13 mouse cellular contexts compared by ENCODE assay signal in the genomic region with DNA sequence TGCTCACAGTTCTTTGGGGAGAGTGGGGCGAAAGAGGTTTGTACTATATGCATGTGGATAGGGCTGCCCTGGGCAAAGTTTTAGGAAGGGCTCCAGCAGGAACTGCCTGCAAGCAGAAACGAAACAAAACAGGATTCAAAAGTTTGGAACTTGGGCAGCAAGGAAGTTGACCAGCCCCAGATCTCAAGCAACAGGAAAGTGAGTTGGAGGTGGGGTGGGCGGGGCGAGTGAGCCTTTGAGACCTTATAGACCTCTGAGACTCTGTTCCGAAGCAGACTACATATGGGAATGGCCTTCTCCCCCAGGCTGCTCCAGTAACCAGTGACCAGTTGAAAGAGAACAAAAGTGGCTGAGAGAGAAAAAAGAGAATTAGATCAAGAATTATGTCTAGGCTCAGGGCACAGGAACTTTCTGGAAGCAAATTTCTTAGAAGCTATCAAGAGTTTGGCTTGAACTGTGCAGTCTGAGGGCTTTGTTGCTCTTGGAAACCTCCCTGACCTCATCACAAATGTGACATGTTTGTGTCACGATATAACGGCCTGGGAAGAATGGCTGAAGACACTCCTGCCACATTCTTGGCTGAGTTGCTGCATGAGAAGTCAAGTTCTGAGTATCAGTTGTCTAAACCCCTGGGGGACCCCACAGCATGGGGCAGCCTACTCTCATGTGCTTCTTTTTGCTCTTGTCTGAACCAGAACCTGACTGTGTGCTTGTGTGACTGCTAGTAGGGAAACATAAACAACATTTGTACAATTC.
A peak's percentile ranks its signal among the peaks of the same experiment; 100 is the strongest.
DNase-seq lines count a peak whose midpoint lies in the region; ATAC-seq lines count a peak whose summit lies in the region.
"Had no signal": no experiment of that assay in that cellular context is flagged by ENCODE, and none has a peak within 500 bp of the region (broad histone marks: within the 10 kb centered on the region; RNA-seq: fewer than 3 reads in every experiment).

No protein-coding gene starts in this region.

- 0 out of 2 replicates have a peak, but pooled peaks cover 6% of the 10 kb centered on the region for H3K4me1 ChIP-seq in kidney, embryonic 15.5 days
- peaks cover 15% of the 10 kb centered on the region; the same call in 1 of the 2 replicates for H3K4me1 ChIP-seq in lung, embryonic 15.5 days
- no peaks in the 10 kb centered on the region for H3K4me1 ChIP-seq in intestine, embryonic 15.5 days (replicated peaks)
- H3K4me1 ChIP-seq: forebrain, embryonic 13.5 days; limb, embryonic 15.5 days had no signal

- no peak for ATAC-seq in kidney, embryonic 15.5 days (replicated peaks; ENCODE audit: low FRiP score)
- ATAC-seq in lung, embryonic 15.5 days (ENCODE audit: borderline replicate concordance, extremely low read depth, low FRiP score, low TSS enrichment): no peak
- ATAC-seq in intestine, embryonic 15.5 days: no peak
- ATAC-seq: CD4-positive, CD25-positive, alpha-beta regulatory T cell, adult 4 months; forebrain, embryonic 13.5 days had no signal

- H3K4me3 ChIP-seq in kidney, embryonic 15.5 days (replicated peaks): no peak overlapping the region
- H3K4me3 ChIP-seq in lung, embryonic 15.5 days: no peak overlapping the region
- H3K4me3 ChIP-seq in intestine, embryonic 15.5 days (replicated peaks): no peak overlapping the region
- H3K4me3 ChIP-seq: forebrain, embryonic 13.5 days; limb, embryonic 15.5 days had no signal

- no peaks in the 10 kb centered on the region for H3K9me3 ChIP-seq in kidney, embryonic 15.5 days (replicated peaks)
- no peaks in the 10 kb centered on the region for H3K9me3 ChIP-seq in lung, embryonic 15.5 days
- no peaks in the 10 kb centered on the region for H3K9me3 ChIP-seq in intestine, embryonic 15.5 days
- H3K9me3 ChIP-seq: forebrain, embryonic 13.5 days; limb, embryonic 15.5 days had no signal

- no peaks in the 10 kb centered on the region for H3K27me3 ChIP-seq in kidney, embryonic 15.5 days
- no peaks in the 10 kb centered on the region for H3K27me3 ChIP-seq in lung, embryonic 15.5 days
- no peaks in the 10 kb centered on the region for H3K27me3 ChIP-seq in intestine, embryonic 15.5 days (replicated peaks)
- H3K27me3 ChIP-seq: forebrain, embryonic 13.5 days; limb, embryonic 15.5 days had no signal

- no peak overlapping the region for H3K4me2 ChIP-seq in kidney, embryonic 15.5 days
- no peak overlapping the region for H3K4me2 ChIP-seq in lung, embryonic 15.5 days
- H3K4me2 ChIP-seq in intestine, embryonic 15.5 days (replicated peaks): no peak overlapping the region
- H3K4me2 ChIP-seq: forebrain, embryonic 13.5 days; limb, embryonic 15.5 days had no signal

- H3K27ac ChIP-seq in kidney, embryonic 15.5 days: 0 out of 2 replicates have a peak overlapping the region, but pooled peaks have one; percentile 14
- H3K27ac ChIP-seq in lung, embryonic 15.5 days: peak overlapping the region; percentile 56
- H3K27ac ChIP-seq in intestine, embryonic 15.5 days: no peak overlapping the region
- H3K27ac ChIP-seq: forebrain, embryonic 13.5 days; limb, embryonic 15.5 days; macrophage had no signal

- 62% methylated on average over 7 of the region's 7 CpGs for WGBS in kidney, embryonic 15.5 days
- 59% methylated on average over 7 of the region's 7 CpGs for WGBS in lung, embryonic 15.5 days
- whole genome bisulfite sequencing in intestine, embryonic 15.5 days: 72% methylated on average over 7 of the region's 7 CpGs

- H3K9ac ChIP-seq in kidney, embryonic 15.5 days: no peak overlapping the region
- no peak overlapping the region for H3K9ac ChIP-seq in lung, embryonic 15.5 days
- no peak overlapping the region for H3K9ac ChIP-seq in intestine, embryonic 15.5 days
- H3K9ac ChIP-seq: forebrain, embryonic 13.5 days; limb, embryonic 15.5 days had no signal

- no peaks in the 10 kb centered on the region for H3K36me3 ChIP-seq in kidney, embryonic 15.5 days
- H3K36me3 ChIP-seq in lung, embryonic 15.5 days: no peaks in the 10 kb centered on the region
- no peaks in the 10 kb centered on the region for H3K36me3 ChIP-seq in intestine, embryonic 15.5 days
- H3K36me3 ChIP-seq: limb, embryonic 15.5 days had no signal

- no peak for DNase-seq in kidney, adult 9 months
- peak; percentile 21 for DNase-seq in thymus, postnatal 4 days
- no peak for DNase-seq in thymus, postnatal 25 days
- DNase-seq in cerebellum, postnatal 14 days: no peak
- DNase-seq: adrenal gland, postnatal 36 days; midbrain, embryonic 14.5 days had no signal
